Mouse (Mus musculus) liver, embryonic 11.5 days (tissue): ENCODE data around the gene Sub1. TPM values are rescaled to one million over a fixed set of nuclear protein-coding genes. Genes with fewer than 3 reads are reported as not detected.
A peak's percentile ranks its signal among the peaks of the same experiment; 100 is the strongest.

ENCODE experiments used
- ATAC-seq: fragments of 200-750 bp; cut with Nextera tagmentation; replicated peaks from 2 replicates; pipeline ENCODE4 v1.8.0; 2017; ENCODE audit warnings: moderate number of reproducible peaks, mild to moderate bottlenecking, moderate TSS enrichment, moderate library complexity; ENCODE audit not compliant: low FRiP score
- DNase-seq: peaks from one replicate; pipeline ENCODE4 v3.0.0-alpha.2; 2017; ENCODE audit warnings: low spot score
- H3K27ac ChIP-seq: fragments of 300-500 bp; sonication (generic); 2 replicates; pipeline ENCODE4 v1.5.1; 2014; ENCODE audit warnings: mild to moderate bottlenecking, low read depth, low read length, control low read depth
- H3K27me3 ChIP-seq: fragments of 300-500 bp; sonication (generic); replicated peaks from 2 replicates; pipeline ENCODE4 v1.6.1; 2014; ENCODE audit warnings: low read length, mixed read lengths; ENCODE audit not compliant: control insufficient read depth, insufficient read depth
- H3K36me3 ChIP-seq: fragments of 300-500 bp; sonication (generic); 2 replicates; pipeline ENCODE4 v1.6.1; 2014; ENCODE audit warnings: mild to moderate bottlenecking, low read length, moderate library complexity, mixed read lengths; ENCODE audit not compliant: control insufficient read depth, insufficient read depth
- H3K4me1 ChIP-seq: fragments of 300-500 bp; sonication (generic); replicated peaks from 2 replicates; pipeline ENCODE4 v1.6.1; 2014; ENCODE audit warnings: low read length, mixed read lengths; ENCODE audit not compliant: control insufficient read depth, insufficient read depth
- H3K4me2 ChIP-seq: fragments of 300-500 bp; sonication (generic); 2 replicates; pipeline ENCODE4 v1.6.1; 2014; ENCODE audit warnings: mild to moderate bottlenecking, control low read depth, moderate library complexity
- H3K4me3 ChIP-seq: fragments of 300-500 bp; sonication (generic); 2 replicates; pipeline ENCODE4 v1.5.1; 2014; ENCODE audit warnings: low read depth, low read length, control low read depth
- H3K9ac ChIP-seq: fragments of 300-500 bp; sonication (generic); 2 replicates; pipeline ENCODE4 v1.6.1; 2014; ENCODE audit warnings: low read depth, low read length, control low read depth
- H3K9me3 ChIP-seq: fragments of 300-500 bp; sonication (generic); 2 replicates; pipeline ENCODE4 v1.6.1; 2016; ENCODE audit warnings: low read length, inconsistent platforms, mixed read lengths; ENCODE audit not compliant: control insufficient read depth
- WGBS: fragments of 180-500 bp; shearing (Covaris S2); extraction: QIAGEN DNeasy Blood & Tissue Kit; methylation state at CpG from one replicate; pipeline ENCODE4 v1.1.7; 2014; 5-methylcytosine and 5-hydroxymethylcytosine counted together
- polyA plus RNA-seq: library from polyadenylated mRNA; unstranded; fragments of >200 nt; fragmentation: Nextera tagmentation; extraction: Ambion mirVana; gene quantifications from 2 replicates; pipeline ENCODE4 v1.2.1, GENCODE M21; 2014

Gene Sub1
- polyA plus RNA-seq, 1 experiment from 2014 or later, result 790 TPM

GRCm38 (mm10) chr15:12007971-12008800, 11.4 kb upstream of the Sub1 start:
- H3K27me3 ChIP-seq, result 0 out of 2 replicates have a peak, but pooled peaks cover 3% of the 10 kb centered on the region
- ATAC-seq, result no peak
- no peak overlapping the region for H3K27ac ChIP-seq
- H3K36me3 ChIP-seq, result no peaks in the 10 kb centered on the region
- H3K4me3 ChIP-seq, result no peak overlapping the region
- H3K9me3 ChIP-seq, result no peaks in the 10 kb centered on the region
- DNase-seq, result peak; percentile 15
- peaks cover 4% of the 10 kb centered on the region; the same call in 1 of the 2 replicates for H3K4me1 ChIP-seq
- WGBS, result 44% methylated on average over 13 of the region's 13 CpGs
- no peak overlapping the region for H3K9ac ChIP-seq
- H3K4me2 ChIP-seq, result no peak overlapping the region

- no peak overlapping the region for H3K9ac ChIP-seq
- WGBS, result 75% methylated on average over 7 of the region's 7 CpGs
- H3K4me2 ChIP-seq, result no peak overlapping the region
- H3K4me1 ChIP-seq, result peaks cover 4% of the 10 kb centered on the region; the same call in 1 of the 2 replicates
- H3K9me3 ChIP-seq, result no peaks in the 10 kb centered on the region
- DNase-seq, result no peak
- no peaks in the 10 kb centered on the region for H3K36me3 ChIP-seq
- 0 out of 2 replicates have a peak, but pooled peaks cover 3% of the 10 kb centered on the region for H3K27me3 ChIP-seq
- H3K4me3 ChIP-seq, result no peak overlapping the region
- ATAC-seq, result no peak
- H3K27ac ChIP-seq, result no peak overlapping the region
Measured at GRCm38 (mm10) chr15:12007421-12007820, 10.6 kb upstream of the Sub1 start.

- Histone ChIP-seq H3K27me3 (no peaks in the 10 kb centered on the region), H3K4me1 (peaks cover 4% of the 10 kb centered on the region; the same call in 1 of the 2 replicates), H3K27ac (no peak overlapping the region), H3K4me3 (no peak overlapping the region), H3K9me3 (no peaks in the 10 kb centered on the region), H3K9ac (no peak overlapping the region), H3K36me3 (no peaks in the 10 kb centered on the region), H3K4me2 (no peak overlapping the region)
- ATAC-seq (no peak), DNase-seq (no peak)
- whole genome bisulfite sequencing, result 89% methylated on average over 6 of the region's 6 CpGs
Measured at GRCm38 (mm10) chr15:12006169-12006568, 9.4 kb upstream of the Sub1 start.

- Histone ChIP-seq H3K27me3 (no peaks in the 10 kb centered on the region), H3K36me3 (peaks cover under 1% of the 10 kb centered on the region; the same call in 1 of the 2 replicates), H3K4me3 (peak overlapping the region; percentile 98), H3K4me2 (peak overlapping the region; percentile 81), H3K9me3 (no peaks in the 10 kb centered on the region), H3K4me1 (peaks cover 2% of the 10 kb centered on the region; the same call in 1 of the 2 replicates), H3K27ac (peak overlapping the region; percentile 88), H3K9ac (peak overlapping the region; percentile 99)
- ATAC-seq (peak; percentile 99), DNase-seq (peak; percentile 91)
- WGBS, result 0% methylated on average over 25 of the region's 33 CpGs
Measured at GRCm38 (mm10) chr15:11995815-11996201, 975 bp downstream of the Sub1 start.

- Histone ChIP-seq H3K9ac (peak overlapping the region; percentile 99), H3K27ac (peak overlapping the region; percentile 88), H3K9me3 (no peaks in the 10 kb centered on the region), H3K36me3 (peaks cover 2% of the 10 kb centered on the region; the same call in 1 of the 2 replicates), H3K4me1 (peaks cover 2% of the 10 kb centered on the region; the same call in 1 of the 2 replicates), H3K4me2 (peak overlapping the region; percentile 81), H3K4me3 (peak overlapping the region; percentile 98), H3K27me3 (no peaks in the 10 kb centered on the region)
- peak; percentile 73 for ATAC-seq
- DNase-seq, result peak; percentile 77
- 1% methylated on average over 64 of the region's 71 CpGs for WGBS
Measured at GRCm38 (mm10) chr15:11994921-11995814, 1.6 kb downstream of the Sub1 start.

- peaks cover 2% of the 10 kb centered on the region; the same call in 1 of the 2 replicates for H3K4me1 ChIP-seq
- no peaks in the 10 kb centered on the region for H3K9me3 ChIP-seq
- no peak for DNase-seq
- no peaks in the 10 kb centered on the region for H3K27me3 ChIP-seq
- peaks cover 5% of the 10 kb centered on the region; the same call in 1 of the 2 replicates for H3K36me3 ChIP-seq
- 87% methylated on average over 2 of the region's 2 CpGs for WGBS
- ATAC-seq, result no peak
- peak overlapping the region; percentile 98 for H3K4me3 ChIP-seq
- no peak overlapping the region for H3K27ac ChIP-seq
- peak overlapping the region; percentile 81 for H3K4me2 ChIP-seq
- H3K9ac ChIP-seq, result no peak overlapping the region
Measured at GRCm38 (mm10) chr15:11994006-11994405, 2.8 kb downstream of the Sub1 start.

- ATAC-seq (no peak), DNase-seq (no peak)
- Histone ChIP-seq H3K4me1 (peaks cover 2% of the 10 kb centered on the region; the same call in 1 of the 2 replicates), H3K4me3 (no peak overlapping the region), H3K9me3 (no peaks in the 10 kb centered on the region), H3K4me2 (no peak overlapping the region), H3K9ac (no peak overlapping the region), H3K27me3 (no peaks in the 10 kb centered on the region), H3K36me3 (peaks cover 18% of the 10 kb centered on the region), H3K27ac (no peak overlapping the region)
- 89% methylated on average over 3 of the region's 3 CpGs for WGBS
Measured at GRCm38 (mm10) chr15:11991552-11992113, 5.2 kb downstream of the Sub1 start.

- 91% methylated on average over 4 of the region's 4 CpGs for WGBS
- Histone ChIP-seq H3K9me3 (no peaks in the 10 kb centered on the region), H3K4me3 (no peak overlapping the region), H3K36me3 (peaks cover 32% of the 10 kb centered on the region), H3K27ac (no peak overlapping the region), H3K9ac (no peak overlapping the region), H3K27me3 (no peaks in the 10 kb centered on the region), H3K4me2 (no peak overlapping the region), H3K4me1 (no peaks in the 10 kb centered on the region)
- ATAC-seq (no peak), DNase-seq (no peak)
Measured at GRCm38 (mm10) chr15:11988580-11988979, 8.2 kb downstream of the Sub1 start.
